8 mouse cellular contexts compared by ENCODE assay signal in genomic region chr1:191097802-191098747, GRCm38 (mm10). TPM values are rescaled to one million over a fixed set of nuclear protein-coding genes. Genes with fewer than 3 reads are reported as not detected.
A peak's percentile ranks its signal among the peaks of the same experiment; 100 is the strongest.
DNase-seq lines count a peak whose midpoint lies in the region; ATAC-seq and TF ChIP-seq lines count a peak whose summit lies in the region.

TSS of gene Batf3 (plus strand) at chr1:191097847.

- peak within 1 kb of the TSS; percentile 91 for H3K4me2 ChIP-seq in lung, postnatal 0 days (replicated peaks; ENCODE audit: low read depth, low read length)

- ATAC-seq in lung, postnatal 0 days: peak; percentile 73

- no peak for TF ChIP-seq CTCF in cortical plate, adult 2 months (IDR thresholded peaks at IDR 0.05; ENCODE audit: extremely low read depth, insufficient read depth, low read length)
- peak; percentile 59 for TF ChIP-seq CTCF in lung, postnatal 0 days (IDR thresholded peaks at IDR 0.05)

- TF ChIP-seq POLR2A in cortical plate, adult 2 months (IDR thresholded peaks at IDR 0.05; ENCODE audit: extremely low read depth, insufficient read depth, low read length): no peak

- no peak within 1 kb of the TSS for H3K9ac ChIP-seq in lung, postnatal 0 days (replicated peaks; ENCODE audit: low read depth)

- intact Hi-C loops in left cerebral cortex, postnatal 36 days (cut with DNase I): loop anchor here (5.0 to 10.0 kb wide), 2 partner anchors 74 to 177 kb away; no protein-coding TSS in a partner anchor

- no peak for TF ChIP-seq EP300 in lung, postnatal 0 days (IDR thresholded peaks at IDR 0.05)

- peak within 1 kb of the TSS; percentile 28 for H3K4me3 ChIP-seq in cortical plate, adult 2 months (ENCODE audit: insufficient read depth, low read length)
- H3K4me3 ChIP-seq in lung, postnatal 0 days (ENCODE audit: low read depth, low read length): peak within 1 kb of the TSS; percentile 53

- no peaks in the 10 kb centered on the region for H3K9me3 ChIP-seq in lung, postnatal 0 days (ENCODE audit: low read length)

- no peaks in the 10 kb centered on the region for H3K27me3 ChIP-seq in lung, postnatal 0 days (replicated peaks; ENCODE audit: insufficient read depth, low read length)

- no peak within 1 kb of the TSS for H3K27ac ChIP-seq in cortical plate, adult 2 months (ENCODE audit: insufficient read depth, low read length)
- H3K27ac ChIP-seq in lung, postnatal 0 days (ENCODE audit: low read length): no peak within 1 kb of the TSS

- no peaks in the 10 kb centered on the region for H3K36me3 ChIP-seq in lung, postnatal 0 days (ENCODE audit: insufficient read depth, low read length)

- peaks cover 4% of the 10 kb centered on the region; the same call in 1 of the 2 replicates for H3K4me1 ChIP-seq in cortical plate, adult 2 months (ENCODE audit: control insufficient read depth, insufficient read depth, low read length)
- H3K4me1 ChIP-seq in lung, postnatal 0 days (ENCODE audit: insufficient read depth, low read depth, low read length): peaks cover 4% of the 10 kb centered on the region; the same call in 1 of the 2 replicates

- WGBS in lung, postnatal 0 days: 4% methylated on average over 57 of the region's 95 CpGs

- DNase-seq in left cerebral cortex, adult 18-20 months (ENCODE audit: low spot score in 2 of 2): peak; percentile 15 to 24
- no peak for DNase-seq in left cerebral cortex, postnatal 36 days (ENCODE audit: low spot score in 2 of 2)
- DNase-seq in heart, adult 9 months (ENCODE audit: low spot score in 2 of 2): peak; percentile 12 to 17
- peak; percentile 17 for DNase-seq in kidney, adult 9 months
- peak; percentile 62 for DNase-seq in lung, postnatal 0 days (ENCODE audit: low spot score)
- DNase-seq in ovary, postnatal 14 days (ENCODE audit: low spot score): peak; percentile 22
- DNase-seq in left cerebral cortex, adult 11 months (ENCODE audit: low spot score): no peak

RNA-seq across cellular contexts. Expression of gene Batf3, which starts in this region (rescaled TPM):
- 1 to 10 TPM; 3.0 TPM for total RNA-seq in left cerebral cortex, adult 18-20 months (2021)
- 1 to 10 TPM in 1 of 2 experiments, under 1 TPM in 1; 1.00 to 2.2 TPM for total RNA-seq in left cerebral cortex, postnatal 36 days (2021)
- 3.2 and 4.8 TPM in 2 replicates for polyA plus RNA-seq in cortical plate, adult 2 months (2012; rRNA removed)
- 2.0 and 2.6 TPM in 2 replicates for polyA plus RNA-seq in lung, postnatal 0 days (2015; fragmentation: Nextera tagmentation; extraction: Ambion mirVana)

Comparison
In these comparisons a context has a peak if more than half of its experiments do, and no peak if none do; other contexts are left out.
1. DNase-seq: peak in left cerebral cortex, adult 18-20 months (2 of 2), heart, adult 9 months (2 of 2), kidney, adult 9 months (single experiment), lung, postnatal 0 days (single experiment) and ovary, postnatal 14 days (single experiment); none in left cerebral cortex, postnatal 36 days (0 of 2) and left cerebral cortex, adult 11 months (single experiment).